Mouse (Mus musculus) C2C12 (cell line): ENCODE data around the gene Sgcd. TPM values are rescaled to one million over a fixed set of nuclear protein-coding genes. Genes with fewer than 3 reads are reported as not detected.

Experiments used
- H3K27me3 ChIP-seq: one replicate; pipeline ENCODE4 v1.6.1; 2011; ENCODE audit not compliant: control insufficient read depth, insufficient read depth, insufficient read length
- H3K36me3 ChIP-seq: one replicate; pipeline ENCODE4 v1.6.1; 2011; ENCODE audit not compliant: control insufficient read depth, insufficient read depth
- H3K4me3 ChIP-seq: one replicate; pipeline ENCODE4 v1.5.1; 2011; ENCODE audit warnings: mild to moderate bottlenecking, control low read depth; ENCODE audit not compliant: poor library complexity, insufficient read depth, severe bottlenecking
- H3K79me2 ChIP-seq: one replicate; pipeline ENCODE4 v1.6.1; 2011; ENCODE audit not compliant: control insufficient read depth, insufficient read depth
- H3K79me3 ChIP-seq: one replicate; pipeline ENCODE4 v1.6.1; 2011; ENCODE audit warnings: low read depth, control low read depth
- H3ac ChIP-seq: one replicate; pipeline ENCODE3; 2011; ENCODE audit warnings: low read depth; ENCODE audit not compliant: control insufficient read depth, insufficient read length
- CEBPB ChIP-seq: IDR thresholded peaks from one replicate; pipeline ENCODE4 v1.6.1; 2011; ENCODE audit warnings: low read depth, mild to moderate bottlenecking, control low read depth, moderate library complexity
- CTCF ChIP-seq: IDR thresholded peaks from one replicate; pipeline ENCODE4 v1.5.1; 2011; ENCODE audit not compliant: control insufficient read depth, insufficient read depth, insufficient read length
- FOSL1 ChIP-seq: IDR thresholded peaks from one replicate; pipeline ENCODE4 v1.8.0; 2011; ENCODE audit warnings: mild to moderate bottlenecking, low read length; ENCODE audit not compliant: poor library complexity, insufficient read depth, severe bottlenecking
- MAX ChIP-seq: IDR thresholded peaks from one replicate; pipeline ENCODE4 v1.6.1; 2011; ENCODE audit warnings: mild to moderate bottlenecking, control low read depth
- MYOD1 ChIP-seq: IDR thresholded peaks from one replicate; pipeline ENCODE4 v1.6.1; 2011; ENCODE audit warnings: low read depth; ENCODE audit not compliant: control insufficient read depth, insufficient read length
- MYOG ChIP-seq: IDR thresholded peaks from one replicate; pipeline ENCODE4 v1.6.1; 2011; ENCODE audit not compliant: control insufficient read depth, insufficient read length; ENCODE audit errors: extremely low read depth
- USF1 ChIP-seq: IDR thresholded peaks from one replicate; pipeline ENCODE4 v1.6.1; 2011; ENCODE audit warnings: low read depth, mild to moderate bottlenecking, control low read depth, moderate library complexity
- long read RNA-seq, 2 experiments: library from polyadenylated mRNA; unstranded; transcript quantifications; one replicate each; pipeline ENCODE4 v2.0.0; 2019 to 2020
- polyA plus RNA-seq: library from polyadenylated mRNA; unstranded; fragments of >200 nt; fragmentation: generic; extraction: Trizol; gene quantifications from one replicate; pipeline ENCODE4 v1.2.1, GENCODE M21; 2012; ENCODE audit warnings: missing spikeins

The Sgcd gene
- polyA plus RNA-seq: 3.5 TPM
- long read RNA-seq, experiment 1, partial matches to known transcripts: 3 of 8 reads
- long read RNA-seq, experiment 1, other reads (novel, unspliced or antisense): 3 of 8 reads
- long read RNA-seq, experiment 2, partial matches to known transcripts: 2 of 9 reads
- long read RNA-seq, experiment 2, other reads (novel, unspliced or antisense): 7 of 9 reads

DNA sequence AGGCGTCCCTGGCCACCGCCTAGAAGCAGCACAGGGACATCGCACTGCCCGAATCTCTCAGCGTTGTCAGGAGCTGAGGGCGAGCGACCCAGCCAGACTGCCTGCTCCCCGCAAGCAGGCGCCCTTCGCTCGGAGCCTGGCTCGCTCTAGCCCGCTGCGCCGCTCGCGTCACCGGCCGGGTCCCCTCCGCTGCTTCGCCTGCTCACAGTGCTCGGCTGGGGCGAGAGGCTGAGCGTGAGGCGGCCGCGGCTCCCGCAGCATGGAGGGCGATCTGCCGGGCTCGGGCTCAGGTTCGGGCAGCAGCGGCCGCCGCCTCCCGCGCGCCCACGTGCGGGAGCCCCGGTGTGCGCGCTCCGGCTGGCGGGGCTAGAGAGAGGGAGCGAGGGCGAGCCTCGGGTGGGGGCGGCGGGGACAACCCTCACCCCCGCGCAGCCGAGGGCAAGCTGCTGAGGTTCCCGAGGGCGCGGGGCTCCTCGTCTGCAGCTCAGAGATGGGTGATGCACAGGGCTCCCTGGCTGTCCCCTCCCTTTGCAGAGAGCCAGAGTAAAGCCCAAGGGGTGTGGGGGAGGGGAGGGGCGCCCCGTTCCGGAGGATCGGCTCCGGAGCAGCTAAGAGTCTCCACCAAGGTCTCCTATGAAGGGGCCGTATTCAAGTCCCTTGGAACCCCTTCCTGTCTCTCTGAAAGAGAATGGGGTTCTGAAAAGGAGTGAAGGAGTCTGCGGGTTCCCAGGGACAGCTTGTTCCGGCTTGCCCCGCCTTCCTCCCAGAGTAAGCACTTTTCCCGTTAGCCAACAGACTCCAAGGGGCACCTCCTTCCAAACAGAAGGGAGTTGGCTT lies at the start of gene Sgcd:
Sgcd (minus strand) TSS at position 273 of the 837 bp plus-strand sequence.
- H3K36me3 ChIP-seq: no peaks in the 10 kb centered on the region
- H3K4me3 ChIP-seq: no peak within 1 kb of the TSS
- H3K27me3 ChIP-seq: no peaks in the 10 kb centered on the region
- H3K79me2 ChIP-seq: no peaks in the 10 kb centered on the region
- H3ac ChIP-seq: no peak within 1 kb of the TSS
- no peaks in the 10 kb centered on the region for H3K79me3 ChIP-seq
- TF ChIP-seq USF1: no peak
- no peak for TF ChIP-seq CTCF
- TF ChIP-seq MAX: no peak
- TF ChIP-seq FOSL1: no peak
- no peak for TF ChIP-seq MYOG
- no peak for TF ChIP-seq CEBPB
- no peak for TF ChIP-seq MYOD1

GRCm38 (mm10) chr11:48038051-48038450 lies 49.3 kb upstream of the Sgcd start:
- H3ac ChIP-seq: no peak overlapping the region
- H3K79me2 ChIP-seq: no peaks in the 10 kb centered on the region
- H3K27me3 ChIP-seq: no peaks in the 10 kb centered on the region
- TF ChIP-seq MYOG (no peak), MAX (no peak), FOSL1 (no peak), MYOD1 (no peak), USF1 (no peak), CTCF (no peak), CEBPB (no peak)
- H3K4me3 ChIP-seq: no peak overlapping the region
- H3K79me3 ChIP-seq: no peaks in the 10 kb centered on the region
- no peaks in the 10 kb centered on the region for H3K36me3 ChIP-seq

DNA sequence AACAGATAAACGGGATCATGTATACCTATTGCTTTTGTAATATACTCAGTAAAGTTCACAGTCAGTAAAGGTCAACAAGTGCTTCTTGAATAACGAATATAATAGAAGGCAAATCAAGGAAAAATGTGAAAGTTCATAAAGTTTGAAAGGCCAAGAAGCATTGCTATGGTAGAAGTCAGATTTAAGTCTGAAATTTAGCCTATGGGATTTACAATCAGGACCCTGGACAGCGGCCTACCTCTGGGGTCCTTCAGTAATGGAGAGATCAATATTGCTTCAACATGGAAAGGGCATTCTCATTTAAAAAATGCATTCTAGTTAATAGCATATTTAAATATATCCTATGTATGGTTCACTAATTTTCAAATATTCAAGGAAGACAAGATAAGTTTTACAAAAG lies 24.1 kb upstream of the Sgcd start:
- Histone ChIP-seq H3K4me3 (no peak overlapping the region), H3ac (no peak overlapping the region), H3K36me3 (no peaks in the 10 kb centered on the region), H3K79me2 (no peaks in the 10 kb centered on the region), H3K27me3 (no peaks in the 10 kb centered on the region), H3K79me3 (no peaks in the 10 kb centered on the region)
- TF ChIP-seq CEBPB (no peak), MYOD1 (no peak), USF1 (no peak), CTCF (no peak), MAX (no peak), MYOG (no peak), FOSL1 (no peak)

- H3K79me3 ChIP-seq: no peaks in the 10 kb centered on the region
- no peak for TF ChIP-seq USF1
- TF ChIP-seq MAX: no peak
- TF ChIP-seq FOSL1: no peak
- no peak for TF ChIP-seq MYOG
- no peak for TF ChIP-seq MYOD1
- TF ChIP-seq CEBPB: no peak
- no peak for TF ChIP-seq CTCF
- H3K4me3 ChIP-seq: no peak overlapping the region
- no peaks in the 10 kb centered on the region for H3K36me3 ChIP-seq
- H3ac ChIP-seq: no peak overlapping the region
- H3K79me2 ChIP-seq: no peaks in the 10 kb centered on the region
- no peaks in the 10 kb centered on the region for H3K27me3 ChIP-seq
Observed at GRCm38 (mm10) chr11:47988333-47988696, 454 bp downstream of the Sgcd start.

GRCm38 (mm10) chr11:47987893-47988267 lies 889 bp downstream of the Sgcd start:
- H3K79me2 ChIP-seq: no peaks in the 10 kb centered on the region
- TF ChIP-seq FOSL1 (no peak), USF1 (no peak), MYOG (no peak), CEBPB (no peak), MAX (no peak), CTCF (no peak), MYOD1 (no peak)
- H3K4me3 ChIP-seq: no peak overlapping the region
- no peaks in the 10 kb centered on the region for H3K27me3 ChIP-seq
- H3K36me3 ChIP-seq: no peaks in the 10 kb centered on the region
- no peaks in the 10 kb centered on the region for H3K79me3 ChIP-seq
- no peak overlapping the region for H3ac ChIP-seq
